Mouse (Mus musculus) gastrocnemius, adult 18-20 months (tissue): ENCODE results near the gene Gm20388. TPM values are rescaled to one million over a fixed set of nuclear protein-coding genes. Genes with fewer than 3 reads are reported as not detected.

Experiments used
- DNase-seq: peaks from one replicate; pipeline ENCODE4 v3.0.0; 2021; ENCODE audit warnings: low spot score
- total RNA-seq, 2 experiments: library from RNA; stranded (reverse); gene quantifications; 2 replicates each; pipeline ENCODE4 v1.2.3; 2021

Gm20388 gene
- total RNA-seq, 2 experiments from 2014 or later: 10.5 to 12.3 TPM

DNA sequence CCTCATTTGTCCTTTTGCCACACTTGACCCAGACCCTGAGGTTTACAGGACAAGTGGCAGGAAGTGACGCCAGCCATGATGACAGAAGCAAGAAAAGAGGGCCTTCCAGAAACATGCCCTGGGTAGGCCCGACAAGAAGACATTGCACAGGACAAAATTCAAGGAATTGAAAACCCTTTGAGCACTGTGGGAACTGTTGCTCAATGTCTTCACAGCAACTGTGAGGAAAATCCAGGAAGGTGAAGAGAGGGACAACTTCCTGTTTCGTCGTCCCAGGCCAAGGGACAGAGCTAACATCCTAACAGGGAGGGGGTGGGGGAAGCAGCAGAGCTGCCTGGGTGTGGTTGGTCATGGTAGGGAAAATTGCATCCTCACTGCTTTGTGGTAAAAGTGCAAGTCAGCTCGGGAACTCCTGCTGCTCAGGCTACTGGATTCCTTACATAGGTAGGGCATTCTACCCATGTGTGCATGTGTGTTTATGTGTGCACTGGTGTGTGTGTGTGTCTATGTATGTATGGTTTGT is 3839.6 kb downstream of the Gm20388 start:
- no peak for DNase-seq

GRCm38 (mm10) chr8:123752773-123753468 is 3842.3 kb downstream of the Gm20388 start:
- DNase-seq: no peak

DNA sequence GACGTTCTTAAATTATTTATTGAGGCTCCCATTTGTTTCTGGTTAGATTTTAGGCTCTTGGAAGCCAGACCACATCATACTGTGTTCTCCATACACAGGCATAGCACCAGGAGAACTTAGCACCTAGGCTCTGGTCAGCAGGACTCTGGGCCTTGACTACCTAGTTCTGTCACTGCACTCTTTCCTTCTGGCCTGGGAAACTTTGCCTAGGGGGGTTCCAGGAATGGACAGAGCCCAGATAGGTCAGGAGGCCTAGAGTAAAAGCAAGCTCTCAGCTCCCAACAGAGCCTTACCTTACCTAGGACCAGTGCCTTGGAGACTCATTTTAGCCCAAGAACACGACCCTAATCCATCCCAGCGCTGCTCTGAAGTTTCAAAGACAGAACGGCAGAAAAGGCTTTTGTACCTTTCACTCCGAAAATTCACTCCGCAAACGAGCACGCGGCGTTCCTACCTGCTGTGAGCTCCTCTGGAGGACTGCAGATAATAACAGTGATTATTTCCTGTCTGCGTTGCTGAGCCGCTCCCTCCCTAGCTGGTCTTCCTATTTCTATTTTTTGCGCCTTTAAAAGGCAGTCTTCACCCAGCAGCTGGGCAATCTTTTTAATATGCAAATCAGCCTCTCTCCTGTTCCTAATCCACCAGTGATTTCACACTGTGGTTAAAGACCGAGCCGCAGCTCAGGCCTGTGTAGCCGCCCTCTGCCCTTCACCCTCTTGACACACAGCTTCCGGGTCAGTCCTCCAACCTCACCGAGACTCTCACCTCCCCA is 3843.1 kb downstream of the Gm20388 start:
- DNase-seq: no peak

DNA sequence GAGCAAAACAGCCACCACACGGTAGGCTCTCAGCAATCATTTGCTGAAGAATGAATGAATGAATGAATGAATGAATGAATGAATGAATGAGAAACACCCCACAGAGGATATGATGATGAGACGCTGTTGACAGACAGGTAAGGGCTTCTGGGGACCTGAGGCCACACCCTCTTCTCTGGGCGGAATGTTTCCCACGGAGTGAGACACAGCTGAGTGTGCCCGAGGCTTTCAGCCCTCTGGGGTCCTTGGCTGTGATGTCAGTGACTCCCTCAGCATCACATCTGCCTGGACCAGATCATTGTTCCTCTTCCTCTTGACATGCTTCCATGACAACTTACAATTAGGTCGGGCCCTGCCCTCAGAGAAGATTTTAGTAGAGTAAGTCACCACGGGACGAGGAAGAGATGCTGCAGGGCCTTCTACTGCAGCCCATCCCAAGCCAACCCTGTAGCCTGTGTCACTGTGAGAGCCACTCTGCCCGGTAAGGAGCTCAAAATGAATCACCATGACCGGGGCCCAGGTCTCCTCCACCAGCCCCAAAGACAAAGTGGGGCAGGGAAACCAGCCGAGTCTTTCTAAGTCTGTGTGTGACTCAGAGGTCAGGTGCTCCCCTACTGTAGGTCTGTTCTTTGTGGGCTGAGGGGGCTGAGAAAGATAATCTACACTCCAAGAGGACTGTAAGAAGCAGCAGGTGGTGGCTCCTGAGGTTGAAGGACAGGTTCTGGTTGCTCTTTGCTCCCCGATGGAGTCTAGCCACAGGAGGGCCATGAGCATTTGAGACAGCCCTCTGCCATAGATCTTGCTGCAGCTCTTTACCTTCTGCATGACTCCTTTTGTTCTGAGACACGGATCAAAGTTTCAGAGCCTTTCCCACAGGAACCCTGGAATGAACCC is 3844.1 kb downstream of the Gm20388 start:
- DNase-seq: no peak

DNA sequence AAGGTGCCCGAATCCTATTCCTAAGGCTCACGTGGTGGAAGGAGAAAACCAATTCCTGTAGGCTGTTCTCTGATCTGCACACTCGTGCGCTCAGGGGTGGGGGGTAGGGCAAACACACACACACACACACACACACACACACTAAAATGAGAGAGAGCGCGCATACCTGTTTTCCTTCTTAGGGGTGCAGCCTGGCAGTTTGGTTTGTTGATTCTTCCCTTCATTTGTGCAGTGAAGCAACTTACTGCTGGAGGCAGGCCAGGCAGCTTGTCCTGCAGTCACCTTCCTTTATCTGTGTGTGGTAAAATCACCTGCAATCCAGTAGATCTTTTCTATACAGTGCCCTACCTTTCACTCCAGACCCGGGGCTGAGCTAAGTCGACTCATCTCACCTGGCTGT is 3846.3 kb downstream of the Gm20388 start:
- DNase-seq: no peak

- DNase-seq: no peak
Measured at GRCm38 (mm10) chr8:123758935-123759334, 3848.3 kb downstream of the Gm20388 start.

- no peak for DNase-seq
Measured at GRCm38 (mm10) chr8:123759933-123760332, 3849.3 kb downstream of the Gm20388 start.

DNA sequence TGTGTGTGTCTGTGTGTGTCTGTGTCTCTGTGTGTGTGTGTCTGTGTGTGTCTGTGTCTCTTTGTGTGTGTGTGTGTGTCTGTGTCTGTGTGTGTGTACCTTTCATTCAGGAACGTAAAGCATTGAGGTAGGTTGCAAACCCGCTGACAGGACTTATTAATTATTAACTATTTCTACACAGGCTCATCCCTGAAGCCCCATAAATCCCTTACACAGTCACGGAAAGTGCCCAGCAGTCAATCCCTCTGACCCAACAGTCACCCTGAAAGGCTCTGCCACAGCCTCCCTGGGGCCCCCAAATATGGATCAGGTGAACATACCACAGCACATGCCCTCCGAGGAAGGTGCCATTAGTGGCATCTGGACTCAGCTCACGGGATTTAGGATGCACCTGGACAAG is 3849.9 kb downstream of the Gm20388 start:
- DNase-seq: no peak

DNA sequence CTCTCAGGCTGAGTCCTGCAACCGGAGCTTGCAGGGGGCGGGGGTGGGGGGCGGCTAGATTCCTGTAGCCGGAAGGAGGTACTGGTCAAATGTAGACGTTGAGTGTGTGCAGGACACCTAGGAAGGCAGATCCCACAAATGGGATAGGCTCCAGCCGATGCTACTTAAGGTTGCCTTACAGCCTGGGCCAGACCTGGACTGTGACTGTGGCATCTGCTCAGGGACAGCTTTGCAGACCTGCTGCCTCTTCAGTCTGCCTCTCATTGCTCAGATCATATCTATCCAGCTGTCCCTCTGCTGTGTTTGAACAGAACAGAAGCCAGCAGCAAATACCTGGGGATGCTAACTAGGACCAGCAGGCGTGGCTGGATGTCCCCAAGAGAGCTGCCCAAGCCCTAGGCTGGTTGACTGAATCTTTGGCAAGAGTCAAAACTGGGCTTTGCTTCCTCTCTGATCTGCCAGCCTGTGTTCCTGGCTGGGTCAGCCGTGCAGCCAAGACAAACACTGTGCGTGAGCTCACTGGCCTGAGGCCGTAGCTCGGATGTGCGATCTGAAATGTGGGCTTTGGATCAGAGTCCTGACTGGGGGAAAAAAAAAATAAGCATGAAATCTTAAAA is 3850.7 kb downstream of the Gm20388 start:
- peak; percentile 58 for DNase-seq

- no peak for DNase-seq
Measured at GRCm38 (mm10) chr8:123761883-123762270, 3851.2 kb downstream of the Gm20388 start.

- DNase-seq: no peak
Measured at GRCm38 (mm10) chr8:123763355-123763754, 3852.7 kb downstream of the Gm20388 start.

GRCm38 (mm10) chr8:123764671-123765070 is 3854.0 kb downstream of the Gm20388 start:
- DNase-seq: no peak

- DNase-seq: no peak
Measured at GRCm38 (mm10) chr8:123766516-123766915, 3855.9 kb downstream of the Gm20388 start.

DNA sequence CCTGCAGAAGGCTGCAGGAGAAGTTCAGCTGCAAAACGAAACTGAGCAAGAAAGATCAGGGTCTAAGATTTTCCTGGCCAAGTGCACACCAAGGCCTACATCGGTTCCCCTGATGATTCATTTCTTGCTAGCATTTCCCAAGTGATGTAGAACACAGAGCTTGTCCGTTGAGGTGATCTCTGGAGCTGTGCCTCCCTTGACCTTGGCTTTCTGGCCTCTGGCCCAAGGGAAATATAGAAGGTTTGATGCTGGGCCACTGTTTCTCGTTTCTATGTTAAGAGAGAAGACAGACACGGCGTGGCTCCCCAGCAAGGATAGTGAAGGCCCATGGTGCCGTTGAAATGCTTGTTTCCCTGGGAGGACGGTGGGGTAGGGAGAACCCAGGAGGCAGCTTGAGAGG is 3857.2 kb downstream of the Gm20388 start:
- no peak for DNase-seq

DNA sequence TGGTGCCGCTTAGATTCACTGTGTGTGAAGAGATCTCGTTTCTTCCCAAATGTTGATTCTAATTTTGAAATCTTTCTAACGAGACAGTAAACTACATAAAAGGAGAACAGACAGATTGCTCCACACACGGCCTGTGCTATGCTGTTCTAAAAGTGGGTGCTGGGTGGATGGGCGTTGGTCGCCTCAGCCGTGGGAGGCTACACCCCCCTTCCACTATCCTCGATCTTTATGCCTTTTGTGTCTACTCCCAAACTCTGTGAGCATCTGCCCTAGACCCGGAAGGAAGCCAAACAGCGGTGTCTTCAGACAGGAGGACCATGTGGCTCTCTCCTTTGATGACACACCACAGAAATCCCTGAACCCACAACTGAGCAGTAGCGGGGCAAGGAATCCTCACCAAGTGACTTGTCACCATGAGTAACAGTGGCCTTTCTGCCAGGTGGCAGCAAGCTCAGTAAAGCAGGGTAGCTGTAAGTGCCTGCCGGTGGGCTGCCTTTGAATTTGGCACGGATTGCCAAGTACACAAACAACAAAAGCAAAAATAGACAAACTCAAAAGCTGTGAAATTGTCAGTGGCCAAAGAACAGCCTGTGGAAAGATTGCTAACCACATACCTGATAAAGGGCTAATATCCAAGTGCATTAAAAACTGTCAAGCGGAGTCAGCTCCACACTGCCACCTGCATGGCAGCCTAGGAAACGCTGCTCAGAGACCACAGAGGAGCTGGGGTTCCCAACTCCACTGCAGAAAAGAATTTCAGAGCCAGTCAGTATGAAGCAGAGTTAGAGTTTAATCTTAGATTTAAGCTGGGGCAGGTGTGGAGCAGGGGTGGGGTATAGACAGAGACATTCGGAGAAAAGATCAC is 3858.1 kb downstream of the Gm20388 start:
- peak; percentile 46 for DNase-seq

DNA sequence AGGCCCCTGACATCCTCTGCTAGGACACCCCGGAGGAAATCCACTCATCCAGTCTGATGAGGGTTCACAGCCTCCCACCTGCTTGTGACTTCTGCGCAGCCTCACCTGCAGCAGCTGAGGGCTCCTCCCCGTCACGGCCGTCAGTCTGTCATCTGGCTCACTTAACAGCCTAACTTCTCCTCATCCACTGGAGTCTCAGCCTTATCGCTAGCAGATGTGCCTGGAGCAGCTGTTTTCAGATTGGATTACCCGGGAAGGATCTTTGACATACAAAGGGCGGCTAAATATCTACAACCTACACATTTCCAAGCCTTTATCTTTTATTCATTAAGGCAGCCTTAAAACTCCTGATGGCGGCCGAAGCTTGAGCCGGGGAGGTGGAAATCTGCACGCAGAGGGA is 3862.8 kb downstream of the Gm20388 start:
- no peak for DNase-seq

- DNase-seq: no peak
Measured at GRCm38 (mm10) chr8:123774491-123774890, 3863.8 kb downstream of the Gm20388 start.

DNA sequence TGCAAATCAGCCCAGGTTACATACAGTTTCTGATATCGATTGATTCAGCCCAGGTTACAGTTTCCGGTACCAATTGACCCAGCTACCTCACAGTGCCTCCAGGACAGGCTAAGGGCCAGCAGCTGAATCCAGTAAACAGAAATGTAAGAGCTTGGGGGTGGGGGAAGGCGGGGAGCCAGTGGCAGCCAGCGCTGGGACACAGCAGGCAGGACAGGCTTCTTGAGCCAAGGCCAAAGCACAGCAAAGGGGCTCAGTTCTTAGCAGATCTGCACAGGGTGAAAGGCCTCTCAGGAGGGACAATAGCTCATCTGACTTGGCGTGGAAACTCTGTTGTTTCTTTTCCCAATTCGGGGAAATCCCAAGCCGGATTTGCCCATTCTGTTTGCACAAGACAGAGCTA is 3866.7 kb downstream of the Gm20388 start:
- peak; percentile 35 for DNase-seq

DNA sequence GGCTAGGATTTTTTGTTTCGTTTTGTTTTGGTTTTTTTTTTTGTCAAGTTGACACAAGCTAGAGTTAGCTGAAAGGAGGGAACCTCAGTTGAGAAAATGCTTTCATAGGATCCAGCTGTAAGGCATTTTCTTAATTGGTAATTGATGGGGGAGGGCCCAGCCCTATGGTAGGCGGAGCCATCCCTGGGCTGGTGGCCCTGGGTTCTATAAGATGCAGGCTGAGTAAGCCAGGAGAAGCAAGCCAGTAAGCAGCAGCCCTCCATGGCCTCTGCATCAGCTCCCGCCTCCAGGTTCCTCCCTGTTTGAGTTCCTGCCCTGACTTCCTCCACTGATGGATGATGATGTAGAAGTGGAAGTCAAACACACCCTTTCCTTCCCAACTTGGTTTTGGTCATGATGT is 3869.8 kb downstream of the Gm20388 start:
- no peak for DNase-seq

GRCm38 (mm10) chr8:123781256-123781655 is 3870.6 kb downstream of the Gm20388 start:
- DNase-seq: no peak
